Mouse (Mus musculus) stomach, embryonic 15.5 days (tissue): ENCODE measurements at regions not wholly inside any gene's neighbourhood (a gene's known extent, or its start where the extent isn't known, plus 50 kb on each side); places are given as distances from the start of the nearest gene placed in this dataset.

Experiments
- ATAC-seq: fragments of 200-750 bp; cut with Nextera tagmentation; 2 replicates; pipeline ENCODE4 v1.8.0; 2017; ENCODE audit warnings: low read depth, moderate number of reproducible peaks, moderate TSS enrichment; ENCODE audit not compliant: insufficient read depth, low FRiP score
- H3K27ac ChIP-seq: fragments of 300-500 bp; sonication (generic); 2 replicates; pipeline ENCODE4 v1.5.1; 2015; ENCODE audit warnings: mild to moderate bottlenecking, inconsistent platforms
- H3K27me3 ChIP-seq: fragments of 300-500 bp; sonication (generic); replicated peaks from 2 replicates; pipeline ENCODE4 v1.6.1; 2015; ENCODE audit warnings: inconsistent platforms
- H3K36me3 ChIP-seq: fragments of 300-500 bp; sonication (generic); 2 replicates; pipeline ENCODE4 v1.6.1; 2015; ENCODE audit warnings: inconsistent platforms
- H3K4me1 ChIP-seq: fragments of 300-500 bp; sonication (generic); 2 replicates; pipeline ENCODE4 v1.6.1; 2015; ENCODE audit warnings: inconsistent platforms
- H3K4me2 ChIP-seq: fragments of 300-500 bp; sonication (generic); 2 replicates; pipeline ENCODE4 v1.6.1; 2015; ENCODE audit warnings: mild to moderate bottlenecking, inconsistent platforms
- H3K4me3 ChIP-seq: fragments of 300-500 bp; sonication (generic); replicated peaks from 2 replicates; pipeline ENCODE4 v1.5.1; 2015; ENCODE audit warnings: inconsistent platforms
- H3K9ac ChIP-seq: fragments of 300-500 bp; sonication (generic); 2 replicates; pipeline ENCODE4 v1.6.1; 2015; ENCODE audit warnings: inconsistent platforms
- H3K9me3 ChIP-seq: fragments of 300-500 bp; sonication (generic); 2 replicates; pipeline ENCODE4 v1.6.1; 2016; ENCODE audit warnings: inconsistent platforms
- WGBS: fragments of 180-500 bp; shearing (Covaris S2); methylation state at CpG from one replicate; pipeline ENCODE4 v1.1.7; 2015; 5-methylcytosine and 5-hydroxymethylcytosine counted together

- Histone ChIP-seq H3K9ac (no peak overlapping the region), H3K4me1 (no peaks in the 10 kb centered on the region), H3K9me3 (no peaks in the 10 kb centered on the region), H3K27ac (no peak overlapping the region), H3K36me3 (no peaks in the 10 kb centered on the region), H3K27me3 (no peaks in the 10 kb centered on the region), H3K4me3 (no peak overlapping the region), H3K4me2 (no peak overlapping the region)
- no peak for ATAC-seq
- WGBS, result 57% methylated on average over 6 of the region's 6 CpGs
These were observed 518.0 kb downstream of the Efnb2 start for GRCm38 (mm10) chr8:8142933-8143495.

- Histone ChIP-seq H3K4me1 (no peaks in the 10 kb centered on the region), H3K27ac (no peak overlapping the region), H3K36me3 (no peaks in the 10 kb centered on the region), H3K4me2 (no peak overlapping the region), H3K4me3 (no peak overlapping the region), H3K9me3 (no peaks in the 10 kb centered on the region), H3K27me3 (no peaks in the 10 kb centered on the region), H3K9ac (no peak overlapping the region)
- ATAC-seq, result no peak
- WGBS, result 78% methylated on average over 3 of the region's 3 CpGs
These were observed 518.6 kb downstream of the Efnb2 start for GRCm38 (mm10) chr8:8142461-8142860.

- H3K9ac ChIP-seq, result no peak overlapping the region
- H3K4me1 ChIP-seq, result no peaks in the 10 kb centered on the region
- WGBS, result 89% methylated on average over 3 of the region's 3 CpGs
- H3K36me3 ChIP-seq, result no peaks in the 10 kb centered on the region
- H3K4me3 ChIP-seq, result no peak overlapping the region
- H3K4me2 ChIP-seq, result no peak overlapping the region
- H3K9me3 ChIP-seq, result no peaks in the 10 kb centered on the region
- H3K27ac ChIP-seq, result no peak overlapping the region
- ATAC-seq, result no peak
- no peaks in the 10 kb centered on the region for H3K27me3 ChIP-seq
These were observed 521.3 kb downstream of the Efnb2 start for GRCm38 (mm10) chr8:8139720-8140119.

DNA sequence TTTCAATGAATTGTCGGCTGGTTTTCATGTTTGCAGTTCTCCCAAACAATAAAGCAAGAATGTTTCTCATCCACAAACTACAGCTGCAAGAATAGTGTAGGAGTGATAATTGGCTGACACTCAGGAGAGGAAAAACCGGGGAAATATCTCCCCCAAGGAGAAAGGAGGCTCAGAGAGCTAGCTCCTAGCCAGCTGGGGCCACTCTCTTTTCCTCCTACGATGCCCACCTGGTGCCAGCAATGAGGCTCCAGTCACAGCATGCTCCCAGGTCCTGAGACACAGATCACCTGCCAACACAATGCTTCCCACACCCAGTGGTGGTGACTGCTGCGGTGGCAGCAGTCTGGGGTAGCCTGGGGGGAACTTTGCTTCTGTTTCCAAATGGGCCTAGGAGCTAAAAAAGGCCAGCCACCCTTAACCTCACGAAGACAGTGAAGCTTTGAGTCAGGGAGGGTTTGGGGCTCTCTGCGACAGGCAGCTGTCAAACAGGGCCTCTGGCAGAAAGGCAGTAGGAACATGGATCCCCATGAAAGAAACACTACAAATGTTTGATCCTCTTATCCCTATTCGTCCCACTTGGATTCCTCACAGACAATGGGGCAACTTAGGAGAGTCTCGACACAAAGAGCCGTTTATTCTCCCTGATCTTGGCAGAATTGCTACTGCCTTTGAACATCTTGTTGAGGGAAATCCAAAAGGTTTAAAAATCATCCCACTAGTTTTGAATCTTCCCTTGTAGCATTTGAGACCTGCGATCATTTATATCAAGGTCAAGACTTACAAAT lies 527.8 kb downstream of the Efnb2 start:
- Histone ChIP-seq H3K4me1 (no peaks in the 10 kb centered on the region), H3K27me3 (no peaks in the 10 kb centered on the region), H3K9ac (no peak overlapping the region), H3K9me3 (no peaks in the 10 kb centered on the region), H3K4me2 (no peak overlapping the region), H3K36me3 (no peaks in the 10 kb centered on the region), H3K4me3 (no peak overlapping the region), H3K27ac (no peak overlapping the region)
- 49% methylated on average over 10 of the region's 10 CpGs for WGBS
- no peak for ATAC-seq

GRCm38 (mm10) chr8:8131961-8132376 lies 529.1 kb downstream of the Efnb2 start:
- H3K4me2 ChIP-seq, result no peak overlapping the region
- H3K9me3 ChIP-seq, result no peaks in the 10 kb centered on the region
- no peaks in the 10 kb centered on the region for H3K27me3 ChIP-seq
- 30% methylated on average over 3 of the region's 3 CpGs for WGBS
- no peak for ATAC-seq
- no peaks in the 10 kb centered on the region for H3K4me1 ChIP-seq
- H3K4me3 ChIP-seq, result no peak overlapping the region
- no peaks in the 10 kb centered on the region for H3K36me3 ChIP-seq
- no peak overlapping the region for H3K27ac ChIP-seq
- H3K9ac ChIP-seq, result no peak overlapping the region

- Histone ChIP-seq H3K4me3 (no peak overlapping the region), H3K4me1 (no peaks in the 10 kb centered on the region), H3K4me2 (no peak overlapping the region), H3K36me3 (no peaks in the 10 kb centered on the region), H3K27me3 (no peaks in the 10 kb centered on the region), H3K9me3 (no peaks in the 10 kb centered on the region), H3K27ac (no peak overlapping the region), H3K9ac (no peak overlapping the region)
- no peak for ATAC-seq
- whole genome bisulfite sequencing, result 76% methylated on average over 2 of the region's 2 CpGs
These were observed 530.2 kb downstream of the Efnb2 start for GRCm38 (mm10) chr8:8130806-8131205.

DNA sequence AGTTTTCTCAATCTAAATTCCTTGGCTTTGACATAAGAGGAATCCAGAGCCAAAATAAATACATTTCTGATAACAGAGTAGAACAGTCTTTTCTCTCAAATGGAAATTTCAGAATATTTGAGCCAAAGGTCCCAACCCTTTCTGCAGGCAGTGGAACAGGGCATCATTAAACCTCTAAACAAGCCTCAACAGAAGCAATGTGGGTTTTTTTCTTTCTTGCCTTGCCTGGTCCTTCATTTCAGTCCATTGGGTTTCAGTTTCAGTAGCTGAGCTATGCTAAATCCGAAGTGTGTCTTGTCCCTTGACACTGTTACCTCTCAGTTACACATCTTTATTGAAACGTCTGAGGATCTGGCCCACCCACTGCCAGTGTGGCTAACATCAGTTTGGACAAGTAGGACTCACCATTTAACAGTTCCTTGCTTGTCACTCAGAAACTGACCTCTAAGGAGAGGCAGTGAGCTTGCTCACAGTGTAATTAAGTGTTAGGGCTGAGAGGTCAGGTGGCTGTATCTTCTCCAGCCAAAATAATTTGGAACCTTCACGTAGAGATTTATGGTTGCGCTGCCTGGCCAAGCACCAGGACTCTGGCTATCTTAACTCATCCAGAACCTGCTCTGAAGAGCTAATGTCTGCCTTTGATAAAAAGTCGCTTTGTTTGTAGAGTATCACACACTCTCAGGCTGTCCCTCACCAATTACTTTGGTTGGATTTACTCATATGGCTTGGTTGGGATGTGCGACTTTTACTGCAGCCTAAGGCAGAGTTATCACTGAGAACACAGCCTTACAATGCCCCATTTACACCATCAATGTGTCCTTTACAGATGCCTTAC lies 545.2 kb downstream of the Efnb2 start:
- Histone ChIP-seq H3K27ac (no peak overlapping the region), H3K27me3 (no peaks in the 10 kb centered on the region)
- ATAC-seq, result no peak

GRCm38 (mm10) chr8:8114604-8115003 lies 546.4 kb downstream of the Efnb2 start:
- Histone ChIP-seq H3K4me3 (no peak overlapping the region), H3K9me3 (no peaks in the 10 kb centered on the region), H3K9ac (no peak overlapping the region), H3K27ac (no peak overlapping the region), H3K27me3 (no peaks in the 10 kb centered on the region), H3K36me3 (no peaks in the 10 kb centered on the region), H3K4me2 (no peak overlapping the region), H3K4me1 (no peaks in the 10 kb centered on the region)
- no peak for ATAC-seq
- WGBS, result 56% methylated on average over 3 of the region's 3 CpGs

More for the DNA sequence above, 545.2 kb downstream of the Efnb2 start:
- Histone ChIP-seq H3K9ac (no peak overlapping the region), H3K4me2 (no peak overlapping the region), H3K4me3 (no peak overlapping the region), H3K9me3 (no peaks in the 10 kb centered on the region), H3K4me1 (no peaks in the 10 kb centered on the region), H3K36me3 (no peaks in the 10 kb centered on the region)
- WGBS, result 54% methylated on average over 6 of the region's 6 CpGs

- ATAC-seq, result no peak
- H3K9me3 ChIP-seq, result no peaks in the 10 kb centered on the region
- no peak overlapping the region for H3K4me2 ChIP-seq
- H3K27ac ChIP-seq, result no peak overlapping the region; the same call in 1 of the 2 replicates
- H3K4me1 ChIP-seq, result no peaks in the 10 kb centered on the region
- H3K4me3 ChIP-seq, result no peak overlapping the region
- H3K9ac ChIP-seq, result no peak overlapping the region
- no peaks in the 10 kb centered on the region for H3K27me3 ChIP-seq
- no peaks in the 10 kb centered on the region for H3K36me3 ChIP-seq
- WGBS, result 48% methylated on average over 2 of the region's 2 CpGs
These were observed 551.2 kb downstream of the Efnb2 start for GRCm38 (mm10) chr8:8109785-8110350.

- Histone ChIP-seq H3K4me3 (no peak overlapping the region), H3K4me1 (no peaks in the 10 kb centered on the region), H3K36me3 (no peaks in the 10 kb centered on the region), H3K27ac (no peak overlapping the region), H3K9me3 (no peaks in the 10 kb centered on the region), H3K9ac (no peak overlapping the region), H3K4me2 (no peak overlapping the region), H3K27me3 (no peaks in the 10 kb centered on the region)
- no peak for ATAC-seq
- 54% methylated on average over 3 of the region's 3 CpGs for WGBS
These were observed 557.5 kb downstream of the Efnb2 start for GRCm38 (mm10) chr8:8103492-8103891.

GRCm38 (mm10) chr8:8102010-8102727 lies 558.9 kb downstream of the Efnb2 start:
- 51% methylated on average over 6 of the region's 6 CpGs for WGBS
- no peak for ATAC-seq

More at GRCm38 (mm10) chr8:8102010-8102727, 558.9 kb downstream of the Efnb2 start:
- no peak overlapping the region for H3K4me2 ChIP-seq
- H3K9me3 ChIP-seq, result no peaks in the 10 kb centered on the region
- H3K27ac ChIP-seq, result no peak overlapping the region
- H3K36me3 ChIP-seq, result no peaks in the 10 kb centered on the region
- no peak overlapping the region for H3K4me3 ChIP-seq
- no peak overlapping the region for H3K9ac ChIP-seq
- H3K4me1 ChIP-seq, result no peaks in the 10 kb centered on the region
- H3K27me3 ChIP-seq, result no peaks in the 10 kb centered on the region
